Mouse (Mus musculus): Measurements from ENCODE around the gene Rab3d.

Gene Rab3d

GRCm38 (mm10) chr9:21937711-21938175 is 19.8 kb upstream of the Rab3d start:
- DNase-seq, result no peak

- peak; percentile 92 for DNase-seq
Observed at GRCm38 (mm10) chr9:21936692-21937570, 18.9 kb upstream of the Rab3d start, which contains the start of gene Plppr2. Gene Plppr2 (plus strand): TSS chr9:21937033.

- DNase-seq, result no peak
Observed at GRCm38 (mm10) chr9:21935466-21936131, 17.6 kb upstream of the Rab3d start.

GRCm38 (mm10) chr9:21934021-21934420 is 16.0 kb upstream of the Rab3d start:
- DNase-seq, result no peak

- DNase-seq, result no peak
Observed at GRCm38 (mm10) chr9:21932445-21933137, 14.6 kb upstream of the Rab3d start.

- no peak for DNase-seq
Observed at GRCm38 (mm10) chr9:21932006-21932405, 14.0 kb upstream of the Rab3d start.

GRCm38 (mm10) chr9:21929208-21929607 is 11.2 kb upstream of the Rab3d start:
- no peak for DNase-seq

- peak; percentile 87 for DNase-seq
Observed at GRCm38 (mm10) chr9:21927208-21927753, 9.3 kb upstream of the Rab3d start, which contains the start of the genes Ccdc159 and Tmem205. Gene Ccdc159 (plus strand): TSS chr9:21927471. Gene Tmem205 (minus strand): TSS chr9:21927556.

GRCm38 (mm10) chr9:21926784-21927183 is 8.8 kb upstream of the Rab3d start:
- no peak for DNase-seq

- DNase-seq, result no peak
Observed at GRCm38 (mm10) chr9:21926155-21926554, 8.2 kb upstream of the Rab3d start.

DNA sequence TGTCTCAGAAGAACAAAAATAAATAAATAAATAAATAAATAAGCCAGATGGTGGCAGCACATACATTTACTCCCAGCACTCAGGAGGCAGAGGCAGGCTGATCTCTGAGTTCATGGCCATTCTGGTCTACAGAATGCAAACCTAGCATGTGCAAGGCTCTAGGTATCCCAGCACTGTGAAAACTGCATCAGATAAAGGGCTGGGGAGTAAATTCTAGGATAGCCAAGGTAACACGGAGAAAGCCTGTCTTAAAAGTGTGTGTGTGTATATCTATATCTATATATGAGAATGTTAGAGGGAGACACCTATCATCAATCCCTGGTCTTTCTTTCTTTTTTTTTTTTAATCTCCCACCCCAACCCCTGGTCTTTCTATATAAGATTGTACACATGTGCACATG is 7.5 kb upstream of the Rab3d start:
- no peak for DNase-seq

DNA sequence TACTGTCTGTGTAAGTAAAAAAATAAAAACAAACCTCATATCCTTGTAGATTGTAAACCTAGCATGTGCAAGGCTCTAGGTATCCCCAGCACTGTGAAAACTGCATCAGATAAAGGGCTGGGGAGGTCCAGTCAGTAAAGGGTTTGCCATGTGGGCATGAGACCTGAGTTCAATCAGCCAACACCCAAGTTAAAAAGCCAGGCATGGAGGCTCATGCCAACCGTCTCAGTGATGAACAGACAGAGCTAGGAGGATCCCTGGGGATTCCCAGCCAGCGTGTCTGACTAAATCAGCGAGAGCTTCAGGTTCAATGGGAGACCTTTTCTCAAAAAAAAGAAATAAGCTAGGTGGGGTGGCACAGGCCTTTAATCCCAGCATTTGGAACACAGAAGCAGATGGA is 7.0 kb upstream of the Rab3d start:
- DNase-seq, result no peak

DNA sequence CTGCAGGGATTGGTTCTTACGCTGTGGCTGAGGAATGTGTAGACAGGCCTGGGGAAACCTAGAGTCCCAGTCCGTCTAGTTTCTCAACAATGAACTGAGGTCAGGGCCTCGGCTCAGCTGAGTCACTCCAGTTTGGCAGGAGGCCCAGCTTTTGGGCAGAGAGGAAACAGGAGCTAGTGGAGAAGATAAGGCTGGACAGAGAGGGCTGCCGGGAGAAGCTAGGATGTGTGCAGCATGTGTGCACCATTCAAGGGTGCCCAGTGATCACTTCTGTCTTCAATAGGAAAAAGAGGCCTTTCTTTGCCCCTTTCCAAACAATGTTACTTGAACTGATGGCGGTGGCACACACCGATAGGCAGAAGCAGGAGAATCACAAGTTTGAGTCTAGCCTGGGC is 6.1 kb upstream of the Rab3d start:
- DNase-seq, result peak; percentile 78

DNA sequence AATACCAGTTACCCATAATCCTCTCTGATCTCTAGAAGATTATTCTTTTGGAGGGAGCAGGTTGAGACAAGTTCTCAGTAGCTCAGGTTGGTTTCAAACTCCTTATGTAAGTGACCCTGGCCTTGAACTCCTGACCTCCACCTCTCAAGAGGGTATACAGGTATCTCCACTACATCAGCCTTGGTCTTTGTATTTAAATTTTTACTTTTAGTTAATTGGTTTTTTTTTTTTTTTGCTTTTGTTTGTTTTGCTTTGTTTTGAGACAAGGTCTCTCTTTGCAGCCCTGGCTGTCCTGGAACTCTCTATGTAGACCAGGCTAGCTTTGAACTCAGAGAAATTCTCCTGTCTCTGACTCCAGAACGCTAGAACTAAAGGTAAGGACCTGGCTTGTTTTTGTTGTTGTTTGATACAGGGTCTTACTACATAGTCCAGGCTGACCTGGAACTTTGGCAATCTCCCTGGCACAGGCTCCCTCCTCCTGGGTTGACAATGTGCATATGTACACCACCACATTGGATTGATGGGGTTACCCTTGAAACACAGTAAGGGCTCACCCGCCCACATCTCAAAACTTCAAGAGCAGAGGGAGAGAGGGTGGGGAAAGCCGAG is 5.6 kb upstream of the Rab3d start:
- no peak for DNase-seq

GRCm38 (mm10) chr9:21923036-21923435 is 5.0 kb upstream of the Rab3d start:
- no peak for DNase-seq

GRCm38 (mm10) chr9:21918692-21919384 is 846 bp upstream of the Rab3d start:
- DNase-seq, result no peak

- DNase-seq, result peak; percentile 8
Observed at GRCm38 (mm10) chr9:21917493-21918034, 428 bp downstream of the Rab3d start.

- DNase-seq, result no peak
Observed at GRCm38 (mm10) chr9:21916851-21917492, 1.0 kb downstream of the Rab3d start.

- peak; percentile 11 for DNase-seq
Observed at GRCm38 (mm10) chr9:21909474-21910223, 8.3 kb downstream of the Rab3d start.

GRCm38 (mm10) chr9:21908216-21908615 is 9.8 kb downstream of the Rab3d start:
- DNase-seq, result no peak

Data from liver (tissue).